Mouse (Mus musculus): Measurements from ENCODE around the gene Hand2. TPM values are rescaled to one million over a fixed set of nuclear protein-coding genes. Genes with fewer than 3 reads are reported as not detected.

Gene Hand2
- polyA plus RNA-seq, 1 experiment from 2014 or later: 0.69 TPM

GRCm38 (mm10) chr8:57339711-57340650, 19.2 kb downstream of the Hand2 start:
- Histone ChIP-seq H3K4me1 (ENCODE audit: insufficient read depth) (no peaks in the 10 kb centered on the region), H3K4me2 (ENCODE audit: low read depth, low read length) (no peak overlapping the region), H3K9me3 (ENCODE audit: low read length) (no peaks in the 10 kb centered on the region), H3K4me3 (ENCODE audit: low read depth, low read length) (no peak overlapping the region), H3K27me3 (ENCODE audit: insufficient read depth, low read length) (peaks cover 72% of the 10 kb centered on the region), H3K27ac (ENCODE audit: low read depth) (no peak overlapping the region), H3K9ac (replicated peaks) (no peak overlapping the region), H3K36me3 (replicated peaks; ENCODE audit: insufficient read depth, low read length) (no peaks in the 10 kb centered on the region)
- ATAC-seq (no peak), DNase-seq (no peak)
- 27% methylated on average over 14 of the region's 14 CpGs for WGBS (ENCODE audit: insufficient replicate concordance)
- no peak for TF ChIP-seq EP300 (IDR thresholded peaks at IDR 0.05; ENCODE audit: low read depth)
- TF ChIP-seq CTCF (IDR thresholded peaks at IDR 0.05; ENCODE audit: low read depth): no peak

- ATAC-seq: no peak
- DNase-seq: no peak
- WGBS (ENCODE audit: insufficient replicate concordance): 4% methylated on average over 41 of the region's 41 CpGs
- Histone ChIP-seq H3K9ac (replicated peaks) (no peak overlapping the region), H3K4me1 (ENCODE audit: insufficient read depth) (no peaks in the 10 kb centered on the region), H3K9me3 (ENCODE audit: low read length) (no peaks in the 10 kb centered on the region), H3K4me2 (ENCODE audit: low read depth, low read length) (0 out of 2 replicates have a peak overlapping the region, but pooled peaks have one; percentile 7), H3K36me3 (replicated peaks; ENCODE audit: insufficient read depth, low read length) (no peaks in the 10 kb centered on the region), H3K4me3 (ENCODE audit: low read depth, low read length) (no peak overlapping the region; the same call in 1 of the 2 replicates), H3K27ac (ENCODE audit: low read depth) (no peak overlapping the region), H3K27me3 (ENCODE audit: insufficient read depth, low read length) (peaks cover 74% of the 10 kb centered on the region)
- TF ChIP-seq CTCF (IDR thresholded peaks at IDR 0.05; ENCODE audit: low read depth) (0 out of 2 replicates have a peak, but pooled peaks have one; percentile 1), EP300 (IDR thresholded peaks at IDR 0.05; ENCODE audit: low read depth) (no peak)
Measured at GRCm38 (mm10) chr8:57340840-57341540, 20.2 kb downstream of the Hand2 start.

- no peaks in the 10 kb centered on the region for H3K4me1 ChIP-seq (ENCODE audit: insufficient read depth)
- no peak overlapping the region for H3K4me2 ChIP-seq (ENCODE audit: low read depth, low read length)
- WGBS (ENCODE audit: insufficient replicate concordance): 9% methylated on average over 6 of the region's 6 CpGs
- DNase-seq: no peak
- H3K4me3 ChIP-seq (ENCODE audit: low read depth, low read length): no peak overlapping the region
- TF ChIP-seq CTCF (IDR thresholded peaks at IDR 0.05; ENCODE audit: low read depth): no peak
- TF ChIP-seq EP300 (IDR thresholded peaks at IDR 0.05; ENCODE audit: low read depth): no peak
- no peak overlapping the region for H3K27ac ChIP-seq (ENCODE audit: low read depth)
- ATAC-seq: no peak
- no peaks in the 10 kb centered on the region for H3K36me3 ChIP-seq (replicated peaks; ENCODE audit: insufficient read depth, low read length)
- peaks cover 75% of the 10 kb centered on the region for H3K27me3 ChIP-seq (ENCODE audit: insufficient read depth, low read length)
- H3K9ac ChIP-seq (replicated peaks): no peak overlapping the region
- no peaks in the 10 kb centered on the region for H3K9me3 ChIP-seq (ENCODE audit: low read length)
Measured at GRCm38 (mm10) chr8:57341541-57341840, 20.7 kb downstream of the Hand2 start.

GRCm38 (mm10) chr8:57342386-57343090, 21.8 kb downstream of the Hand2 start:
- 22% methylated on average over 10 of the region's 12 CpGs for WGBS (ENCODE audit: insufficient replicate concordance)
- TF ChIP-seq EP300 (IDR thresholded peaks at IDR 0.05; ENCODE audit: low read depth): no peak
- ATAC-seq: no peak

GRCm38 (mm10) chr8:57343731-57344315, 23.0 kb downstream of the Hand2 start:
- no peak overlapping the region for H3K27ac ChIP-seq (ENCODE audit: low read depth)
- no peak overlapping the region for H3K4me2 ChIP-seq (ENCODE audit: low read depth, low read length)
- no peaks in the 10 kb centered on the region for H3K4me1 ChIP-seq (ENCODE audit: insufficient read depth)
- DNase-seq (no peak), ATAC-seq (no peak)
- no peaks in the 10 kb centered on the region for H3K9me3 ChIP-seq (ENCODE audit: low read length)
- no peak for TF ChIP-seq EP300 (IDR thresholded peaks at IDR 0.05; ENCODE audit: low read depth)
- TF ChIP-seq CTCF (IDR thresholded peaks at IDR 0.05; ENCODE audit: low read depth): no peak
- H3K4me3 ChIP-seq (ENCODE audit: low read depth, low read length): no peak overlapping the region
- H3K27me3 ChIP-seq (ENCODE audit: insufficient read depth, low read length): peaks cover 87% of the 10 kb centered on the region
- 16% methylated on average over 6 of the region's 6 CpGs for WGBS (ENCODE audit: insufficient replicate concordance)
- H3K9ac ChIP-seq (replicated peaks): no peak overlapping the region
- H3K36me3 ChIP-seq (replicated peaks; ENCODE audit: insufficient read depth, low read length): no peaks in the 10 kb centered on the region

More at GRCm38 (mm10) chr8:57342386-57343090, 21.8 kb downstream of the Hand2 start:
- H3K36me3 ChIP-seq (replicated peaks; ENCODE audit: insufficient read depth, low read length): no peaks in the 10 kb centered on the region
- H3K4me3 ChIP-seq (ENCODE audit: low read depth, low read length): no peak overlapping the region
- no peaks in the 10 kb centered on the region for H3K9me3 ChIP-seq (ENCODE audit: low read length)
- no peak overlapping the region for H3K4me2 ChIP-seq (ENCODE audit: low read depth, low read length)
- H3K4me1 ChIP-seq (ENCODE audit: insufficient read depth): no peaks in the 10 kb centered on the region
- no peak for DNase-seq
- no peak overlapping the region for H3K27ac ChIP-seq (ENCODE audit: low read depth)
- peaks cover 77% of the 10 kb centered on the region for H3K27me3 ChIP-seq (ENCODE audit: insufficient read depth, low read length)
- H3K9ac ChIP-seq (replicated peaks): no peak overlapping the region

All from liver, postnatal 0 days (tissue).